Mouse (Mus musculus): ENCODE measurements around the gene Pabpn1. TPM values are rescaled to one million over a fixed set of nuclear protein-coding genes. Genes with fewer than 3 reads are reported as not detected.

Pabpn1 gene
- polyA plus RNA-seq, 1 experiment from 2014 or later, result 38.6 TPM

- Histone ChIP-seq H3K4me3 (replicated peaks) (peak overlapping the region; percentile 90), H3K27ac (replicated peaks) (peak overlapping the region; percentile 85), H3K36me3 (replicated peaks) (peaks cover 33% of the 10 kb centered on the region), H3K4me1 (replicated peaks) (peaks cover 36% of the 10 kb centered on the region), H3K4me2 (peak overlapping the region; percentile 89), H3K9ac (peak overlapping the region; percentile 98), H3K9me3 (replicated peaks) (no peaks in the 10 kb centered on the region), H3K27me3 (no peaks in the 10 kb centered on the region)
- peak; percentile 63 for ATAC-seq (ENCODE audit: insufficient read depth)
- WGBS (ENCODE audit: insufficient replicate concordance), result under 1% methylated on average over 53 of the region's 54 CpGs
These were observed 2.2 kb downstream of the Pabpn1 start for GRCm38 (mm10) chr14:54894296-54895151.

GRCm38 (mm10) chr14:54897445-54897844 lies 5.1 kb downstream of the Pabpn1 start:
- Histone ChIP-seq H3K4me1 (replicated peaks) (peaks cover 33% of the 10 kb centered on the region), H3K9ac (no peak overlapping the region), H3K27ac (replicated peaks) (no peak overlapping the region), H3K9me3 (replicated peaks) (no peaks in the 10 kb centered on the region), H3K4me3 (replicated peaks) (no peak overlapping the region), H3K4me2 (no peak overlapping the region), H3K36me3 (replicated peaks) (peaks cover 33% of the 10 kb centered on the region), H3K27me3 (no peaks in the 10 kb centered on the region)
- no peak for ATAC-seq (ENCODE audit: insufficient read depth)
- WGBS (ENCODE audit: insufficient replicate concordance), result 74% methylated on average over 2 of the region's 2 CpGs

DNA sequence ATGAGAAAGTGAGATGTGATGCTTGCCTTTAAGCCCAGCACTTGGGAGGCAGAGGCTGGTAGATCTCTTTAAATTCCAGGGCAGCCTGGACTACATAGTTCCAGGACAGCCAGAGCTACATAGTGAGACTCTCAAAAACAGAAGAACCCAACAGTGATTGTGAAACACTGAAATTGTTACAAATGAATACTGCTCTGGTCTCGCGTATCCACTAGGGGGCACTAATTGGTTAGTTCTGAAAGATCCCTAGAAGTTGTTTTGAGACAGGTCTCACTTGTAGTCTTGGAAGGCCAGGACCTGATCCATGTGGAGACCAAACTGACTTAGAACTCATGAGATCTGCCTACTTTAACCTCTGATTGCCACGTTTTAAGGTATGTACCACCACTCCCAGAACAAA lies 8.1 kb downstream of the Pabpn1 start:
- Histone ChIP-seq H3K27ac (replicated peaks) (no peak overlapping the region), H3K9me3 (replicated peaks) (no peaks in the 10 kb centered on the region), H3K4me1 (replicated peaks) (peaks cover 17% of the 10 kb centered on the region), H3K27me3 (0 out of 2 replicates have a peak, but pooled peaks cover 2% of the 10 kb centered on the region), H3K4me2 (no peak overlapping the region), H3K9ac (no peak overlapping the region), H3K4me3 (replicated peaks) (no peak overlapping the region), H3K36me3 (replicated peaks) (peaks cover 33% of the 10 kb centered on the region)
- under 1% methylated on average over 3 of the region's 3 CpGs for WGBS (ENCODE audit: insufficient replicate concordance)
- ATAC-seq (ENCODE audit: insufficient read depth), result no peak

DNA sequence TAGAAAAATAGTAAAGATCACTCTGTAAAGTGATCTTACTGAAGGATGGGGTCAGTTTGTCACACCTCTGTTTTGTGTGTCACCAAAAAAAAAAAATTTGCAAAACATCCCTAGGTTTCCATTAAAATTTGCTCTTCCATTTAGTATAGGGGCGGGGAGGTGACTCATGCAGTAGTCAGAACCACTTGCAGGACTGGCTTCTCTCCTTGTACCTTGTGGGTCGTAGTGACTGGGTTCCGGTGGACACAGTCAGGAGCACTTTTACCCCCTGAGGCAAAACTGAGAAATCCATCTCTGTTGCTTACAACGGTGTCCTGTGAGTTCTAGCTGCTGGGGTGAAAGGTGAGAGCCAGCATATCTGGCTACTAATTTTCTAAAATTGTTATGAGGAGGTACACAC lies 11.3 kb downstream of the Pabpn1 start:
- Histone ChIP-seq H3K36me3 (replicated peaks) (peaks cover under 1% of the 10 kb centered on the region; the same call in 1 of the 2 replicates), H3K9ac (no peak overlapping the region), H3K4me2 (no peak overlapping the region), H3K9me3 (replicated peaks) (no peaks in the 10 kb centered on the region), H3K4me3 (replicated peaks) (no peak overlapping the region), H3K27ac (replicated peaks) (no peak overlapping the region), H3K27me3 (peaks cover 7% of the 10 kb centered on the region; the same call in 1 of the 2 replicates), H3K4me1 (replicated peaks) (peaks cover 3% of the 10 kb centered on the region)
- WGBS (ENCODE audit: insufficient replicate concordance), result 75% methylated on average over 4 of the region's 4 CpGs
- no peak for ATAC-seq (ENCODE audit: insufficient read depth)

DNA sequence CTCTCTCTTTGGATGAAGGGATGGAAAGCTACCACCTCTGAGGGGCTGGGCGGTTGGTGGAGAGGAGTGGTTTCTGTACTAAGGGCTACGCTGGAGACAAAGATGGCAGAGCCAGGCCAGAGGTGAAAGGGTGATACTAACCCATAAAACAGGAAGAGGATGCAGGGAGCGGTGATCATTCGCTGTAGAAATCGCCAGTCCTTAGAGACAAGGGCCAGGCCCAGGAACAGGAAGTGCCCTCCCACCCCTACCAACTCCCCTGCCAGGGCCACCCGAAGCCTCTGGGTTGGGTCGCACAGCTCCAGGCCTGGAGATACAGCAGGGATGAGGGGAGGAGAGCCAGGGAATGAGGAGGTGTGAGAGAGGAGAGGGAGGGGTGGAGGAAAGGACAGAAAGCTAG lies 16.4 kb downstream of the Pabpn1 start:
- no peak overlapping the region for H3K27ac ChIP-seq (replicated peaks)
- H3K27me3 ChIP-seq, result peaks cover 50% of the 10 kb centered on the region
- H3K9ac ChIP-seq, result no peak overlapping the region
- 51% methylated on average over 7 of the region's 7 CpGs for WGBS (ENCODE audit: insufficient replicate concordance)
- no peak overlapping the region for H3K4me2 ChIP-seq
- H3K9me3 ChIP-seq (replicated peaks), result no peaks in the 10 kb centered on the region
- peaks cover 3% of the 10 kb centered on the region for H3K4me1 ChIP-seq (replicated peaks)
- H3K36me3 ChIP-seq (replicated peaks), result no peaks in the 10 kb centered on the region
- H3K4me3 ChIP-seq (replicated peaks), result no peak overlapping the region
- ATAC-seq (ENCODE audit: insufficient read depth), result no peak

DNA sequence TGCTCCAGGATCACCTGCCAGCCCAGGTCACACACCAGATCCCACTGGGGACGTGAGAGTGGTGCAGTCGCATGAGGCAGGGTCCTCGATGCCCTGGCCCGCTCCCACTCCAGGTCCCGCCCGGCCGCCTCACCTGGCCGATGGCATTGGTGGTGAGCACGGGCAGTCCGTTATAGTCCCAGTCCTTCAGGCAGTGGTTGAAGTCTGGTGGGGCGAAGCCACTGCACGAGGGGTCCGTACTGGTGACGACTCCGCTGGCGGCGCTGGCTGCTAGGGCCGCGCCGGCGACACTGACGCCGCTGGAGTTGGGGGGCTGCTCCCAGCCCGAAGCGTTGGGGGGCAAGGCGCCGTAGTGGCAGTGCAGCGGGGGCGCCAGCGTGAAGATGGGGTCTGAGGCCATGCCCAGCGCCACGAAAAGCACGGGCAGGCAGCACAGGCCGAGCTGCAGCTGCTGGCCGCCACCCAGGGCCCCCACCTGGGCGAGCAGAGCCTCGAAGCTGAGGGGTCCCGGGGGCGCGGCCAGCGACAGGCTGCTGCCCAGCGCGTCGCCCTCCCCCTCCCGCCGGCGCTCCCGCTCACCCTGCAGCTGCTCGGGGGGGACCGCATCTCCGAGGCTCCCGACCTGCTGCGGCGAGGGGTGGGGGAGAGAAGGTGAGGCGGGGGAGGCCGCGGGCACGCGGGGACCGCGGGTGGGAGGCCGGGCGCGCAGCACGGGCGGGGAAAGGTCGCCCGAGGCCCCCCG lies 20.0 kb downstream of the Pabpn1 start:
- H3K27me3 ChIP-seq, result peaks cover 71% of the 10 kb centered on the region

DNA sequence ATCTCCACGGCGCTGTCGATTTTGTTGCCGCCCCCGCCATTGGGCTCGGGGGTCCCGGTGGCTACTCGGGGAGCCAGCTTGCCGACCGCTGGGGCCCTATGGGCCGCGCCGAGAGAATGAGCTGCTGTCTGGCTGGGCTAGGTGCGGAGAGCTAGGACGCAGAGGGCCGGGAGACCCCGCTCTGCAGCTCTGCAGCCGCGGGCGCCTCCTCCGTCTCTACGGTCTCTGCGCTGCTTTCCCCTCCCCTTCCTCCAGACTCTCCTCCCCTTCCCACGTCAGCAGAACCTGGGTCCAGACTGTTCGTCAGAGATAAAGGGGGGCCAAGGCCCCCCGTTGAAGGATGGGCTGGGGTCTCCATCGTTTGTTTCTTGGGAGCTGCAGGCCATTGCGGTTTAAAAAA lies 20.6 kb downstream of the Pabpn1 start, which contains the start of gene Slc22a17:
Gene Slc22a17 (minus strand): TSS at position 247 of the 400 bp plus-strand sequence.
- Histone ChIP-seq H3K9me3 (replicated peaks) (no peaks in the 10 kb centered on the region), H3K36me3 (replicated peaks) (no peaks in the 10 kb centered on the region), H3K4me3 (replicated peaks) (peak within 1 kb of the TSS; percentile 57), H3K27ac (replicated peaks) (no peak within 1 kb of the TSS), H3K4me1 (replicated peaks) (peaks cover 3% of the 10 kb centered on the region), H3K27me3 (peaks cover 73% of the 10 kb centered on the region), H3K4me2 (peak within 1 kb of the TSS; percentile 73), H3K9ac (peak within 1 kb of the TSS; percentile 35)
- ATAC-seq (ENCODE audit: insufficient read depth), result no peak
- under 1% methylated on average over 28 of the region's 28 CpGs for WGBS (ENCODE audit: insufficient replicate concordance)

More for the DNA sequence above, 20.0 kb downstream of the Pabpn1 start:
- Histone ChIP-seq H3K4me3 (replicated peaks) (peak overlapping the region; percentile 57), H3K9me3 (replicated peaks) (no peaks in the 10 kb centered on the region), H3K9ac (peak overlapping the region; percentile 35), H3K27ac (replicated peaks) (no peak overlapping the region), H3K36me3 (replicated peaks) (no peaks in the 10 kb centered on the region), H3K4me1 (replicated peaks) (peaks cover 3% of the 10 kb centered on the region), H3K4me2 (peak overlapping the region; percentile 73)
- WGBS (ENCODE audit: insufficient replicate concordance), result 3% methylated on average over 65 of the region's 69 CpGs
- no peak for ATAC-seq (ENCODE audit: insufficient read depth)

- 0 out of 2 replicates have a peak overlapping the region, but pooled peaks have one; percentile 35 for H3K9ac ChIP-seq
- no peaks in the 10 kb centered on the region for H3K36me3 ChIP-seq (replicated peaks)
- H3K4me1 ChIP-seq (replicated peaks), result peaks cover 3% of the 10 kb centered on the region
- no peak overlapping the region for H3K27ac ChIP-seq (replicated peaks)
- no peaks in the 10 kb centered on the region for H3K9me3 ChIP-seq (replicated peaks)
- 27% methylated on average over 10 of the region's 10 CpGs for WGBS (ENCODE audit: insufficient replicate concordance)
- peaks cover 73% of the 10 kb centered on the region for H3K27me3 ChIP-seq
- ATAC-seq (ENCODE audit: insufficient read depth), result no peak
- H3K4me2 ChIP-seq, result peak overlapping the region; percentile 73
- H3K4me3 ChIP-seq (replicated peaks), result peak overlapping the region; percentile 57
These were observed 21.0 kb downstream of the Pabpn1 start for GRCm38 (mm10) chr14:54913343-54913742.

DNA sequence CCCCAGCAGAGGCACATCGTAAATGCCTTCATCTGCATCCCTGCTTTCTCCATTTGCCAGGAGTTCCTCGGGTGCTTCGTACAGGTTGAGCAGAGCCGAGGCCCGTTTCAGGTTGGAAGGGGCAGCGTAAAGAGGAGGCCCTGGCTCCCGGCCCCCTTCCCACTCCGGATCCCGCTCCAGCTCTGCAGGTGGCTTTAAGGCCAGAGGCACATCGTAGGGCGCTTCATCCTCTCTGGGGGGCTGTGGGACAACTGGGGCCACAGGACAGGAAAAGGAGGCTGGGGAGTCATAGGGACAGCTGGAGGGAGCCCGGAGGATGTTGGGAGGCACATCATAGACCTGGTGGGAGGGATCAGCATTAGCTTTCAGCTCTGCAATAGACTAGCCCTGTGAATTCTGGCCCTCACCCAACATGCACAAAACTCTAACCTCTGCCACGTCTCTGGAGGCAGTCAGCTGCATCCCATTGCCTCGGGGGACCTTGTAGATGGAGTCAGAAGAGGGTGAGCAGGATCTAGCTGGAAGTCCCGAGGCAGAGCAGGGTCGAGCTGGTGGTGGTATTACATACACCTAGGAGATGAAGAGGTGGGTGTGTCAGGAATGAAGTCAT lies 27.9 kb downstream of the Pabpn1 start:
- no peak overlapping the region for H3K4me3 ChIP-seq (replicated peaks)
- H3K36me3 ChIP-seq (replicated peaks), result no peaks in the 10 kb centered on the region
- no peak overlapping the region for H3K9ac ChIP-seq
- WGBS (ENCODE audit: insufficient replicate concordance), result 66% methylated on average over 16 of the region's 16 CpGs
- ATAC-seq (ENCODE audit: insufficient read depth), result no peak
- no peaks in the 10 kb centered on the region for H3K9me3 ChIP-seq (replicated peaks)
- H3K4me2 ChIP-seq, result no peak overlapping the region
- peaks cover 42% of the 10 kb centered on the region for H3K27me3 ChIP-seq
- H3K4me1 ChIP-seq (replicated peaks), result peaks cover 10% of the 10 kb centered on the region
- no peak overlapping the region for H3K27ac ChIP-seq (replicated peaks)

- no peaks in the 10 kb centered on the region for H3K36me3 ChIP-seq (replicated peaks)
- WGBS (ENCODE audit: insufficient replicate concordance), result 52% methylated on average over 7 of the region's 7 CpGs
- H3K27me3 ChIP-seq, result peaks cover 74% of the 10 kb centered on the region
- H3K9me3 ChIP-seq (replicated peaks), result no peaks in the 10 kb centered on the region
- H3K27ac ChIP-seq (replicated peaks), result no peak overlapping the region
- no peak overlapping the region for H3K9ac ChIP-seq
- H3K4me1 ChIP-seq (replicated peaks), result peaks cover 19% of the 10 kb centered on the region
- peak; percentile 66 for ATAC-seq (ENCODE audit: insufficient read depth)
- H3K4me3 ChIP-seq (replicated peaks), result no peak overlapping the region
- peak overlapping the region; percentile 44 for H3K4me2 ChIP-seq
These were observed 32.5 kb downstream of the Pabpn1 start for GRCm38 (mm10) chr14:54924641-54925348.

Data from liver, embryonic 15.5 days (tissue).